ENCODE assay signal across 8 mouse cellular contexts in the genomic region with DNA sequence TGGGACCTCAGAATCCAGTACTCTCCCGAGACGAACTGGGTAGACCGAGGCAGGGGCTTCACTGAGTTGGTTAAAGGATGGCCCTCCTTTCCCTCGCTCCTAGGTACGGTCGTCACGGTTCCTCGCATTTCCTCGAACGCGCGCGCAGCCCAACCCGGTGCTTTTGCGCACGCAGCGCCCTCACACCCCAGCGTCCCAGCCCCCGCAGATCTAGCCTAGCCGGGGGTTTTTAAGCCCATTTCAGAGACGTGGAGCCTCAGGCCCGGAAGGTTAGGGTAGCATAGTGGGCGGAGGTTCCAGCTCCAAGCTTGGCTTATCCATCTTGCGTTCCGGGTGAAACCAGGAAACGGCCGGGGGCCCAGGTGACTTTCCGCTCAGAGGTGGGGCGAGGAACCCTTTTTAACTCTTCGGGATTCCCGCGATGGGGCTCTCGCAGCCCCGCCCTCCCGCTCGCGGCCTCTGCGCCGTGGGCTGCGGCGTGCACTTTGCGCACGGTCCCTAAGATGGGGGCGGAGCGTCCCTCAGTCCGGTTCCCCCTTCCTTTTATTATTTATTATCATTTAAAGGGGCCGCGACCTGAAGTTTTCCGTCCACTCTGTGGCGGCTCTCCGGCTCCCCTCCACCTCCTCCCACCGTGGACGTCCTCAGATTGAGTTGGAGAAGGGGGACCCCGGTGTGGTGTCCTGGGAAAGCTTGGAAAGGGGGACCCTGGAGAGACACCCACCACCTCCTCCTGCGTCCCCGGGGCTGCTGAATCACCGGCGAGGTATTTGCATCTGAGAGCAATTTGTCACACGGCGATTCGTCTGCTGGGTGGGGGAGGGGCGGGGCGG. TPM values are rescaled to one million over a fixed set of nuclear protein-coding genes. Genes with fewer than 3 reads are reported as not detected.
A peak's percentile ranks its signal among the peaks of the same experiment; 100 is the strongest.
DNase-seq lines count a peak whose midpoint lies in the region; ATAC-seq and TF ChIP-seq lines count a peak whose summit lies in the region.

A gene (plus strand): TSS at position 553 of the 833 bp plus-strand sequence.

- H3K4me1 ChIP-seq in cerebellum, adult 2 months (ENCODE audit: control insufficient read depth, insufficient read depth, low read length): peaks cover 30% of the 10 kb centered on the region
- H3K4me1 ChIP-seq in forebrain, postnatal 0 days (ENCODE audit: insufficient read depth): peaks cover 8% of the 10 kb centered on the region; the same call in 1 of the 2 replicates
- H3K4me1 ChIP-seq in lung, embryonic 14.5 days (ENCODE audit: insufficient read depth): peaks cover 8% of the 10 kb centered on the region

- H3K4me3 ChIP-seq in cerebellum, adult 2 months (replicated peaks; ENCODE audit: insufficient read depth, low read depth, low read length): peak within 1 kb of the TSS; percentile 67
- peak within 1 kb of the TSS; percentile 88 for H3K4me3 ChIP-seq in forebrain, postnatal 0 days (ENCODE audit: low read depth, low read length)
- peak within 1 kb of the TSS; percentile 94 for H3K4me3 ChIP-seq in lung, embryonic 14.5 days (ENCODE audit: low read depth, low read length)

- TF ChIP-seq POLR2A in cerebellum, adult 2 months (IDR thresholded peaks at IDR 0.05; ENCODE audit: borderline replicate concordance, insufficient read depth, low read length): no peak

- ATAC-seq in forebrain, postnatal 0 days: peak; percentile 90
- peak; percentile 68 for ATAC-seq in lung, embryonic 14.5 days (ENCODE audit: insufficient read depth)
- ATAC-seq in neutrophil, adult 5-6 weeks (ENCODE audit: extremely low read depth, insufficient number of reproducible peaks, low FRiP score, poor library complexity, severe bottlenecking): peak; percentile 50

- H3K27ac ChIP-seq in cerebellum, adult 2 months (ENCODE audit: insufficient read depth, low read length): peak within 1 kb of the TSS; percentile 74
- peak within 1 kb of the TSS; percentile 85 for H3K27ac ChIP-seq in forebrain, postnatal 0 days (ENCODE audit: low read depth, low read length)
- H3K27ac ChIP-seq in lung, embryonic 14.5 days (ENCODE audit: low read depth): peak within 1 kb of the TSS; percentile 97

- 0 out of 2 replicates have a peak, but pooled peaks cover 8% of the 10 kb centered on the region for H3K36me3 ChIP-seq in forebrain, postnatal 0 days (ENCODE audit: insufficient read depth)
- H3K36me3 ChIP-seq in lung, embryonic 14.5 days (ENCODE audit: insufficient read depth): peaks cover 12% of the 10 kb centered on the region

- no peaks in the 10 kb centered on the region for H3K27me3 ChIP-seq in cerebellum, adult 2 months (ENCODE audit: control insufficient read depth, insufficient read depth, low read length)
- H3K27me3 ChIP-seq in forebrain, postnatal 0 days (ENCODE audit: insufficient read depth, low read length): peaks cover 17% of the 10 kb centered on the region
- H3K27me3 ChIP-seq in lung, embryonic 14.5 days (ENCODE audit: insufficient read depth, low read length): peaks cover 18% of the 10 kb centered on the region

- peak; percentile 79 for DNase-seq in MEL-GATA-1-ER (ENCODE audit: extremely low read depth, low read depth)
- DNase-seq in cerebellum, adult 2 months: peak; percentile 90 to 92
- peak; percentile 94 for DNase-seq in forebrain, postnatal 0 days
- DNase-seq in heart, postnatal 4 days: peak; percentile 89
- peak; percentile 77 to 80 for DNase-seq in layer of hippocampus, adult 8-10 months (ENCODE audit: low spot score in 2 of 2)
- DNase-seq in lung, embryonic 14.5 days: peak; percentile 96
- peak; percentile 89 for DNase-seq in testis, postnatal 14 days (ENCODE audit: low spot score)

- no peaks in the 10 kb centered on the region for H3K9me3 ChIP-seq in forebrain, postnatal 0 days (ENCODE audit: low read length)
- H3K9me3 ChIP-seq in lung, embryonic 14.5 days (ENCODE audit: low read depth, low read length): no peaks in the 10 kb centered on the region

- WGBS in cerebellum, adult 2 months: under 1% methylated on average over 63 of the region's 63 CpGs
- under 1% methylated on average over 63 of the region's 63 CpGs for WGBS in forebrain, postnatal 0 days
- WGBS in lung, embryonic 14.5 days: under 1% methylated on average over 63 of the region's 63 CpGs

- peak within 1 kb of the TSS; percentile 81 for H3K9ac ChIP-seq in forebrain, postnatal 0 days
- H3K9ac ChIP-seq in lung, embryonic 14.5 days: peak within 1 kb of the TSS; percentile 87

- peak within 1 kb of the TSS; percentile 89 for H3K4me2 ChIP-seq in forebrain, postnatal 0 days (ENCODE audit: low read depth)
- H3K4me2 ChIP-seq in lung, embryonic 14.5 days: peak within 1 kb of the TSS; percentile 98

- TF ChIP-seq CTCF in cerebellum, adult 2 months (IDR thresholded peaks at IDR 0.05; ENCODE audit: borderline replicate concordance, insufficient read depth, low read depth, low read length): no peak
- peak; percentile 27; the same call in 1 of the 2 replicates for TF ChIP-seq CTCF in forebrain, postnatal 0 days (IDR thresholded peaks at IDR 0.05; ENCODE audit: low read depth)
- no peak for TF ChIP-seq CTCF in lung, embryonic 14.5 days (IDR thresholded peaks at IDR 0.05; ENCODE audit: low read depth)

RNA-seq across cellular contexts. Expression of the gene that starts here (rescaled TPM):
- 4.7 TPM in 2 replicates for polyA plus RNA-seq in cerebellum, adult 2 months (2012; rRNA removed)
- total RNA-seq in forebrain, postnatal 0 days (2014; rRNA removed): 7.1 and 7.9 TPM in 2 replicates
- 1.0 and 2.1 TPM in 2 replicates for polyA plus RNA-seq in forebrain, postnatal 0 days (2015; fragmentation: Nextera tagmentation; extraction: Ambion mirVana)
- total RNA-seq in heart, postnatal 4 days (2021): 1 to 10 TPM; 4.2 to 4.3 TPM
- total RNA-seq in layer of hippocampus, adult 8-10 months (2022): 10 to 100 TPM in 1 of 4 experiments, 1 to 10 TPM in 3; 6.6 to 11.8 (median 7.5) TPM
- 5.1 and 5.4 TPM in 2 replicates for polyA plus RNA-seq in lung, embryonic 14.5 days (2014; fragmentation: Nextera tagmentation; extraction: Ambion mirVana)
- total RNA-seq in neutrophil, adult 5-6 weeks (2017): 58.8 and 68.0 TPM in 2 replicates

Comparison
In these comparisons a context has a peak if more than half of its experiments do, and no peak if none do; other contexts are left out.
1. Peak in every context shown above with its lines: DNase-seq, ATAC-seq, H3K4me3 ChIP-seq and H3K27ac ChIP-seq.